Mouse (Mus musculus): ENCODE measurements around the gene Kif28. TPM values are rescaled to one million over a fixed set of nuclear protein-coding genes. Genes with fewer than 3 reads are reported as not detected.
"Not testable (repeated sequence)": the region's sequence is repeated elsewhere in the genome, so short reads cannot be mapped to it uniquely, and the experiment has no call there.

Gene Kif28
- under 1 TPM; 0.08 to 0.20 TPM for total RNA-seq (2021)
- long read RNA-seq, experiment 1 = 0 reads
- long read RNA-seq, experiment 2 = 0 reads

GRCm38 (mm10) chr1:179745171-179745570 lies at the start of gene Kif28:
Gene Kif28 (minus strand): TSS chr1:179745271.
- DNase-seq (ENCODE audit: low spot score in 2 of 2) = no peak

GRCm38 (mm10) chr1:179787281-179787680 lies 42.2 kb upstream of the Kif28 start:
- no peak for DNase-seq (ENCODE audit: low spot score in 2 of 2)

- DNase-seq (ENCODE audit: low spot score in 2 of 2) = no peak
Observed at GRCm38 (mm10) chr1:179785502-179785901, 40.4 kb upstream of the Kif28 start.

GRCm38 (mm10) chr1:179784098-179784497 lies 39.0 kb upstream of the Kif28 start:
- no peak for DNase-seq (ENCODE audit: low spot score in 2 of 2)

GRCm38 (mm10) chr1:179776831-179777230 lies 31.8 kb upstream of the Kif28 start:
- DNase-seq (ENCODE audit: low spot score in 2 of 2) = no peak

- DNase-seq (ENCODE audit: low spot score in 2 of 2) = no peak
Observed at GRCm38 (mm10) chr1:179760553-179760952, 15.5 kb upstream of the Kif28 start.

GRCm38 (mm10) chr1:179760086-179760485 lies 15.0 kb upstream of the Kif28 start:
- no peak for DNase-seq (ENCODE audit: low spot score in 2 of 2)

- no peak for DNase-seq (ENCODE audit: low spot score in 2 of 2)
Observed at GRCm38 (mm10) chr1:179756477-179756876, 11.4 kb upstream of the Kif28 start.

GRCm38 (mm10) chr1:179753006-179753405 lies 7.9 kb upstream of the Kif28 start:
- DNase-seq (ENCODE audit: low spot score in 2 of 2) = no peak

- no peak for DNase-seq (ENCODE audit: low spot score in 2 of 2)
Observed at GRCm38 (mm10) chr1:179752276-179752675, 7.2 kb upstream of the Kif28 start.

GRCm38 (mm10) chr1:179743593-179744193 lies 1.4 kb downstream of the Kif28 start:
- no peak for DNase-seq (ENCODE audit: low spot score in 2 of 2)

- no peak for DNase-seq (ENCODE audit: low spot score in 2 of 2)
Observed at GRCm38 (mm10) chr1:179736483-179736882, 8.6 kb downstream of the Kif28 start.

GRCm38 (mm10) chr1:179734500-179735474 lies 10.3 kb downstream of the Kif28 start:
- peak; percentile 25 to 47 for DNase-seq (ENCODE audit: low spot score in 2 of 2)

- no peak for DNase-seq (ENCODE audit: low spot score in 2 of 2)
Observed at GRCm38 (mm10) chr1:179731391-179731790, 13.7 kb downstream of the Kif28 start.

GRCm38 (mm10) chr1:179728661-179729060 lies 16.4 kb downstream of the Kif28 start:
- no peak for DNase-seq (ENCODE audit: low spot score in 2 of 2)

- DNase-seq (ENCODE audit: low spot score in 2 of 2) = no peak
Observed at GRCm38 (mm10) chr1:179722811-179723469, 22.1 kb downstream of the Kif28 start.

GRCm38 (mm10) chr1:179715786-179716185 lies 29.3 kb downstream of the Kif28 start:
- DNase-seq (ENCODE audit: low spot score in 2 of 2) = no peak

- DNase-seq (ENCODE audit: low spot score in 2 of 2) = not testable (repeated sequence)
Observed at GRCm38 (mm10) chr1:179715289-179715688, 29.8 kb downstream of the Kif28 start.

- DNase-seq (ENCODE audit: low spot score in 2 of 2) = no peak
Observed at GRCm38 (mm10) chr1:179713367-179713766, 31.7 kb downstream of the Kif28 start.

GRCm38 (mm10) chr1:179712658-179713057 lies 32.4 kb downstream of the Kif28 start:
- no peak for DNase-seq (ENCODE audit: low spot score in 2 of 2)

- DNase-seq (ENCODE audit: low spot score in 2 of 2) = no peak
Observed at GRCm38 (mm10) chr1:179710739-179711138, 34.3 kb downstream of the Kif28 start.

- no peak for DNase-seq (ENCODE audit: low spot score in 2 of 2)
Observed at GRCm38 (mm10) chr1:179709390-179709789, 35.7 kb downstream of the Kif28 start.

Data from adrenal gland, postnatal 4 days (tissue).